11 mouse cellular contexts compared by ENCODE assay signal in the genomic region with DNA sequence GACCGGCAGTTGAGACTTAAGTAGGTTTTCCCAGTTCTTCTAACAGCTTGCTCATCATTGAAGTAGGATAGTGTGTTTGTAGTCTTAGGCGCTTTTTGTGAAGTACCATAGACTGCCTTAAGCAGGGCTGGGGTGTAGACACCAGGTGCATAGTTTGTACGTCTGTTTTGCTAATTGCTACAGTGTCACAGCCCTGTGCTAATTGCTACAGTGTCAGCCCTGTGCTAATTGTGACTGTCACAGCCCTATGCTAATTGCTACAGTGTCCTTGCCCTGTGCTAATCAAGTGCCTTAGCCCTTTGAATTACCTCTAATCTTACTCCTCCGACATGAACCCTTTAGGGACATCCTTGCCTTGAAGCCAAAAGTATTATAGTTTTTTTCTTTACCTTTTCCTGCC.
"Had no signal": no experiment of that assay in that cellular context is flagged by ENCODE, and none has a peak within 500 bp of the region (broad histone marks: within the 10 kb centered on the region; RNA-seq: fewer than 3 reads in every experiment).

No protein-coding gene starts in this region.

- H3K9me3 ChIP-seq: kidney, embryonic 15.5 days; limb, embryonic 10.5 days; liver, embryonic 12.5 days; megakaryocyte, embryonic 14.5 days; midbrain, embryonic 12.5 days had no signal

- H3K27ac ChIP-seq: kidney, embryonic 15.5 days; limb, embryonic 10.5 days; liver, embryonic 12.5 days; macrophage; midbrain, embryonic 12.5 days had no signal

- H3K4me1 ChIP-seq: kidney, embryonic 15.5 days; liver, embryonic 12.5 days had no signal

- H3K4me3 ChIP-seq: kidney, embryonic 15.5 days; limb, embryonic 10.5 days; liver, embryonic 12.5 days; megakaryocyte, embryonic 14.5 days; midbrain, embryonic 12.5 days had no signal

- H3K9ac ChIP-seq: kidney, embryonic 15.5 days; liver, embryonic 12.5 days; lung, embryonic 14.5 days; midbrain, embryonic 12.5 days had no signal

- H3K4me2 ChIP-seq: kidney, embryonic 15.5 days; liver, embryonic 12.5 days; lung, embryonic 14.5 days; midbrain, embryonic 12.5 days had no signal

- ATAC-seq: liver, embryonic 12.5 days had no signal

- DNase-seq: kidney, adult 2 months; kidney, postnatal 14 days; lung, embryonic 14.5 days; lung, postnatal 10 days; thymus, postnatal 36 days had no signal

- H3K27me3 ChIP-seq: kidney, embryonic 15.5 days; liver, embryonic 12.5 days; megakaryocyte, embryonic 14.5 days; midbrain, embryonic 12.5 days had no signal
